Mouse (Mus musculus): ENCODE data around the gene Ell. TPM values are rescaled to one million over a fixed set of nuclear protein-coding genes. Genes with fewer than 3 reads are reported as not detected.
A peak's percentile ranks its signal among the peaks of the same experiment; 100 is the strongest.

The Ell gene
- polyA plus RNA-seq, 1 experiment: 45.6 TPM

DNA sequence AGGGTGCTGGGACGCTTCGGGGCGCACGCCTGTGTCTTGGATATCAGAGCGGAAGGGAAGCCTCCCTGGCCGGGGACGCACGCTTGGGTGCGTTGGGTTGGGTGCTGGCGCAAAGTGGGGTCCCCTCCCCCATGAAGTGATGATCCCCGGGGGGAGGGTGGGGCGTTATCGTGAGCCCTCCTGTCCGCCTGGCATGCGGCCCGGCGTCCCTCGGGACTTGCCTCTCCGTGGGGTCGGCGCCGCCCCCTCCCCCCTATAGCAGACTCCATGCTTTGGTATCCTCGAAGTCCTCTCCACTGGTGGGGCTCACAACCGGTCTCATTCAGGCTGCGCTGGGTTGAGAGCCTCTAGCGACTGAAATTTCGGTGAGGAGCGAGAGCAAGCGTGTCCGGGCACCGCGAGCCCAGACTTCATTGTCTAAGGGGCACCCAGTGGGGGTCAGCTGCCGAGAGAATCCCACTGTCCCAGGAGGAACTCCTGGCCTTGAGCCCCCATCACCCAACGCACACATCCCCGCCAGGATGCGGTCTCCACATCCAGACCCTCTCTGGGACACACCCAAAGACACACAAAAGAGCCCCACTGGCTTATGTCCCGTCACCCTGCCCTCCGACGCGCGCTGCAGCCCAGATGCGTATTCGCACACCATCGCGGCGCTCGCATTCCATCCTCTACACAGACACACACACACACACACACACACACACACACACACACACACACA lies 45.4 kb upstream of the Ell start:
- Histone ChIP-seq H3K36me3 (ENCODE audit: control insufficient read depth, insufficient read depth, low read length) (no peaks in the 10 kb centered on the region), H3K27me3 (ENCODE audit: control insufficient read depth, insufficient read depth, low read length) (peaks cover 83% of the 10 kb centered on the region)
- 3% methylated on average over 47 of the region's 47 CpGs for WGBS

GRCm38 (mm10) chr8:70494416-70494945 lies 44.8 kb upstream of the Ell start:
- Histone ChIP-seq H3K27ac (ENCODE audit: insufficient read depth, low read depth, low read length) (no peak overlapping the region), H3K4me3 (ENCODE audit: low read depth, low read length) (no peak overlapping the region), H3K36me3 (ENCODE audit: control insufficient read depth, insufficient read depth, low read length) (no peaks in the 10 kb centered on the region), H3K4me1 (ENCODE audit: control insufficient read depth, insufficient read depth, insufficient read length, low read length) (peaks cover 2% of the 10 kb centered on the region; the same call in 1 of the 2 replicates), H3K27me3 (ENCODE audit: control insufficient read depth, insufficient read depth, low read length) (peaks cover 78% of the 10 kb centered on the region)
- 5% methylated on average over 28 of the region's 28 CpGs for WGBS
- TF ChIP-seq CTCF (IDR thresholded peaks at IDR 0.05; ENCODE audit: extremely low read depth, insufficient read length, insufficient replicate concordance, low read depth, low read length) (no peak), POLR2A (IDR thresholded peaks at IDR 0.05; ENCODE audit: low read depth, low read length) (no peak)

More for the DNA sequence above, 45.4 kb upstream of the Ell start:
- Histone ChIP-seq H3K4me1 (ENCODE audit: control insufficient read depth, insufficient read depth, insufficient read length, low read length) (peaks cover 2% of the 10 kb centered on the region; the same call in 1 of the 2 replicates), H3K27ac (ENCODE audit: insufficient read depth, low read depth, low read length) (no peak overlapping the region), H3K4me3 (ENCODE audit: low read depth, low read length) (no peak overlapping the region)
- TF ChIP-seq CTCF (IDR thresholded peaks at IDR 0.05; ENCODE audit: extremely low read depth, insufficient read length, insufficient replicate concordance, low read depth, low read length) (no peak), POLR2A (IDR thresholded peaks at IDR 0.05; ENCODE audit: low read depth, low read length) (no peak)

GRCm38 (mm10) chr8:70495001-70495770 lies 44.1 kb upstream of the Ell start:
- Histone ChIP-seq H3K27me3 (ENCODE audit: control insufficient read depth, insufficient read depth, low read length) (peaks cover 71% of the 10 kb centered on the region), H3K4me3 (ENCODE audit: low read depth, low read length) (no peak overlapping the region), H3K36me3 (ENCODE audit: control insufficient read depth, insufficient read depth, low read length) (no peaks in the 10 kb centered on the region), H3K27ac (ENCODE audit: insufficient read depth, low read depth, low read length) (no peak overlapping the region), H3K4me1 (ENCODE audit: control insufficient read depth, insufficient read depth, insufficient read length, low read length) (no peaks in the 10 kb centered on the region; the same call in 1 of the 2 replicates)
- 11% methylated on average over 21 of the region's 21 CpGs for WGBS
- TF ChIP-seq CTCF (IDR thresholded peaks at IDR 0.05; ENCODE audit: extremely low read depth, insufficient read length, insufficient replicate concordance, low read depth, low read length): no peak

- WGBS: 12% methylated on average over 12 of the region's 12 CpGs
- H3K36me3 ChIP-seq (ENCODE audit: control insufficient read depth, insufficient read depth, low read length): no peaks in the 10 kb centered on the region
- no peak for TF ChIP-seq POLR2A (IDR thresholded peaks at IDR 0.05; ENCODE audit: low read depth, low read length)
- no peak for TF ChIP-seq CTCF (IDR thresholded peaks at IDR 0.05; ENCODE audit: extremely low read depth, insufficient read length, insufficient replicate concordance, low read depth, low read length)
- H3K4me1 ChIP-seq (ENCODE audit: control insufficient read depth, insufficient read depth, insufficient read length, low read length): peaks cover 2% of the 10 kb centered on the region
- H3K27me3 ChIP-seq (ENCODE audit: control insufficient read depth, insufficient read depth, low read length): peaks cover 66% of the 10 kb centered on the region
- no peak overlapping the region for H3K27ac ChIP-seq (ENCODE audit: insufficient read depth, low read depth, low read length)
- no peak overlapping the region for H3K4me3 ChIP-seq (ENCODE audit: low read depth, low read length)
These were observed 43.5 kb upstream of the Ell start for GRCm38 (mm10) chr8:70495771-70496062.

- Histone ChIP-seq H3K27me3 (ENCODE audit: control insufficient read depth, insufficient read depth, low read length) (peaks cover 17% of the 10 kb centered on the region), H3K36me3 (ENCODE audit: control insufficient read depth, insufficient read depth, low read length) (peaks cover 2% of the 10 kb centered on the region; the same call in 1 of the 2 replicates), H3K4me1 (ENCODE audit: control insufficient read depth, insufficient read depth, insufficient read length, low read length) (peaks cover 10% of the 10 kb centered on the region), H3K27ac (ENCODE audit: insufficient read depth, low read depth, low read length) (no peak overlapping the region), H3K4me3 (ENCODE audit: low read depth, low read length) (peak overlapping the region; percentile 46)
- TF ChIP-seq CTCF (IDR thresholded peaks at IDR 0.05; ENCODE audit: extremely low read depth, insufficient read length, insufficient replicate concordance, low read depth, low read length) (no peak), POLR2A (IDR thresholded peaks at IDR 0.05; ENCODE audit: low read depth, low read length) (no peak)
- 11% methylated on average over 39 of the region's 39 CpGs for WGBS
These were observed 38.6 kb upstream of the Ell start for GRCm38 (mm10) chr8:70500386-70501301.

DNA sequence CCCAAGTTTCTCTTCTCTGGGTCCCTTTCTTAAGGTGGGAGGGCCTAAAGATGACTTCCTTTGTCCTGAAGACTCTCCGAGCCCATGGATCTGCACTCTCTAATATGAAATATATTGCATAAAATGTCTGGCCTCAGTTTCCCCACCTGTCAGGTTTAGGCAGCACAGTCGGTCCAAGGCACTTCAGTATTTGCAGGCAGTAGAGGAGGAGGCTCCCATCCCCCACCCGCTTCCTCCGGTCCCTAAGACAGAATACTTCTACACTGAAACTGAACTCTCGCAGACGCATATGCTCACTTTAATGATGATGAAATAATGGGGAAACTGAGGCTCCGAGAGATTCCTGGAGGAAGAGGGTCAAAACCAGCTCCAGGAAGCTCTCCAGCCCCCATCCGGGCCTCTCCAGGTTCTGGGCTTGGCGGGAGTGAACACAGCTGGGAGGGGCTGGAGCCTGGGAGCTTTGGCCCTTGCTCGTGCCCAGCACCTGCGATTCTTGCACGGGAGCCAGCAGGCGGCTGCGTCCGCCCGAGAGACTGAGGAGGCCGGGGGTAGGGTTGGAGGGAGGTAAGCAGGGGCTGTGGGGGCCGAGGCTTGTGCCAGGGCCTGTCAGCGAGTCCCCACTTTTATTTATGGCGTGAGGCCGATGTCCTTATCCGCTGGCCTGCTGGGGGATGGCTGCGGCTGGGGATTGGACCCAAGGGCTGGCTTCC lies 37.3 kb upstream of the Ell start:
- TF ChIP-seq POLR2A (IDR thresholded peaks at IDR 0.05; ENCODE audit: low read depth, low read length): no peak
- TF ChIP-seq CTCF (IDR thresholded peaks at IDR 0.05; ENCODE audit: extremely low read depth, insufficient read length, insufficient replicate concordance, low read depth, low read length): no peak
- Histone ChIP-seq H3K4me1 (ENCODE audit: control insufficient read depth, insufficient read depth, insufficient read length, low read length) (peaks cover 14% of the 10 kb centered on the region), H3K4me3 (ENCODE audit: low read depth, low read length) (no peak overlapping the region), H3K36me3 (ENCODE audit: control insufficient read depth, insufficient read depth, low read length) (peaks cover 2% of the 10 kb centered on the region; the same call in 1 of the 2 replicates), H3K27ac (ENCODE audit: insufficient read depth, low read depth, low read length) (no peak overlapping the region), H3K27me3 (ENCODE audit: control insufficient read depth, insufficient read depth, low read length) (peaks cover 6% of the 10 kb centered on the region; the same call in 1 of the 2 replicates)
- 13% methylated on average over 23 of the region's 23 CpGs for WGBS

Measured in small intestine, adult 2 months (tissue).